8 mouse cellular contexts compared by ENCODE assay signal in genomic region chr2:30444450-30444849, GRCm38 (mm10). TPM values are rescaled to one million over a fixed set of nuclear protein-coding genes. Genes with fewer than 3 reads are reported as not detected.
DNase-seq lines count a peak whose midpoint lies in the region; ATAC-seq and TF ChIP-seq lines count a peak whose summit lies in the region.

No protein-coding gene starts in this region.

- no peak overlapping the region for H3K4me2 ChIP-seq in embryonic facial prominence, embryonic 12.5 days (replicated peaks)
- H3K4me2 ChIP-seq in liver, embryonic 15.5 days, result no peak overlapping the region

- intact Hi-C loops in heart, postnatal 36 days (cut with DNase I), result loop anchor here (5.0 kb wide), 1 partner anchor 268 kb away; no protein-coding TSS in a partner anchor

- H3K4me3 ChIP-seq in heart, embryonic 10.5 days, result 0 out of 2 replicates have a peak overlapping the region, but pooled peaks have one; percentile 3
- H3K4me3 ChIP-seq in layer of hippocampus, adult 2 months, result no peak overlapping the region
- H3K4me3 ChIP-seq in embryonic facial prominence, embryonic 12.5 days, result no peak overlapping the region
- H3K4me3 ChIP-seq in liver, embryonic 15.5 days (replicated peaks), result no peak overlapping the region

- no peaks in the 10 kb centered on the region for H3K27me3 ChIP-seq in heart, embryonic 10.5 days (ENCODE audit: insufficient read depth, poor library complexity, severe bottlenecking)
- H3K27me3 ChIP-seq in embryonic facial prominence, embryonic 12.5 days, result no peaks in the 10 kb centered on the region
- H3K27me3 ChIP-seq in liver, embryonic 15.5 days, result no peaks in the 10 kb centered on the region

- no peak for TF ChIP-seq CTCF in layer of hippocampus, adult 2 months (conservative IDR thresholded peaks at IDR 0.05)

- H3K9ac ChIP-seq in embryonic facial prominence, embryonic 12.5 days, result no peak overlapping the region
- H3K9ac ChIP-seq in liver, embryonic 15.5 days, result no peak overlapping the region

- H3K4me1 ChIP-seq in heart, embryonic 10.5 days, result peaks cover 81% of the 10 kb centered on the region
- peaks cover 65% of the 10 kb centered on the region for H3K4me1 ChIP-seq in embryonic facial prominence, embryonic 12.5 days
- peaks cover 53% of the 10 kb centered on the region for H3K4me1 ChIP-seq in liver, embryonic 15.5 days (replicated peaks)

- peaks cover 69% of the 10 kb centered on the region for H3K36me3 ChIP-seq in heart, embryonic 10.5 days
- peaks cover 64% of the 10 kb centered on the region for H3K36me3 ChIP-seq in embryonic facial prominence, embryonic 12.5 days
- H3K36me3 ChIP-seq in liver, embryonic 15.5 days (replicated peaks), result peaks cover 99% of the 10 kb centered on the region

- H3K27ac ChIP-seq in heart, embryonic 10.5 days, result peak overlapping the region; percentile 93
- peak overlapping the region; percentile 98; the same call in 1 of the 2 replicates for H3K27ac ChIP-seq in layer of hippocampus, adult 2 months
- peak overlapping the region; percentile 100 for H3K27ac ChIP-seq in embryonic facial prominence, embryonic 12.5 days
- 0 out of 2 replicates have a peak overlapping the region, but pooled peaks have one; percentile 33 for H3K27ac ChIP-seq in liver, embryonic 15.5 days (replicated peaks)

- no peak for DNase-seq in heart, embryonic 10.5 days (ENCODE audit: low spot score)
- DNase-seq in heart, postnatal 36 days, result no peak
- no peak for DNase-seq in layer of hippocampus, adult 2 months (ENCODE audit: low spot score in 2 of 2)
- no peak for DNase-seq in layer of hippocampus, adult 9-11 months
- DNase-seq in layer of hippocampus, postnatal 10 days (ENCODE audit: low spot score in 2 of 2), result no peak
- DNase-seq in urinary bladder, postnatal 25 days (ENCODE audit: low spot score), result no peak

- peaks cover 2% of the 10 kb centered on the region; the same call in 1 of the 2 replicates for H3K9me3 ChIP-seq in heart, embryonic 10.5 days
- H3K9me3 ChIP-seq in embryonic facial prominence, embryonic 12.5 days, result no peaks in the 10 kb centered on the region
- 0 out of 2 replicates have a peak, but pooled peaks cover 2% of the 10 kb centered on the region for H3K9me3 ChIP-seq in liver, embryonic 15.5 days (replicated peaks)

- ATAC-seq in embryonic facial prominence, embryonic 12.5 days (ENCODE audit: insufficient number of reproducible peaks, insufficient read depth, low FRiP score, low TSS enrichment), result no peak
- ATAC-seq in liver, embryonic 15.5 days (ENCODE audit: insufficient read depth), result no peak

RNA-seq across cellular contexts. Expression of gene Ptpa, which starts 28.6 kb away (rescaled TPM):
- polyA plus RNA-seq in heart, embryonic 10.5 days (2016; fragmentation: Nextera tagmentation; extraction: Ambion mirVana), result 129 and 140 TPM in 2 replicates
- total RNA-seq in heart, postnatal 36 days (2021), result 10 to 100 TPM; 82.9 to 85.1 TPM
- 100 to 1,000 TPM; 152 to 168 TPM for total RNA-seq in layer of hippocampus, adult 2 months (2021)
- polyA plus RNA-seq in embryonic facial prominence, embryonic 12.5 days (2016; fragmentation: Nextera tagmentation; extraction: Ambion mirVana), result 140 and 145 TPM in 2 replicates
- 129 and 141 TPM in 2 replicates for polyA plus RNA-seq in liver, embryonic 15.5 days (2015; fragmentation: Nextera tagmentation; extraction: Ambion mirVana)
- total RNA-seq in layer of hippocampus, postnatal 10 days (2021), result 100 to 1,000 TPM; 144 to 159 TPM

RNA-seq across cellular contexts. Expression of gene Crat, which starts 28.8 kb away (rescaled TPM):
- polyA plus RNA-seq in heart, embryonic 10.5 days (2016; fragmentation: Nextera tagmentation; extraction: Ambion mirVana), result 36.1 and 55.2 TPM in 2 replicates
- 100 to 1,000 TPM; 496 to 534 TPM for total RNA-seq in heart, postnatal 36 days (2021)
- 10 to 100 TPM; 50.9 to 51.6 TPM for total RNA-seq in layer of hippocampus, adult 2 months (2021)
- polyA plus RNA-seq in embryonic facial prominence, embryonic 12.5 days (2016; fragmentation: Nextera tagmentation; extraction: Ambion mirVana), result 23.8 and 26.9 TPM in 2 replicates
- polyA plus RNA-seq in liver, embryonic 15.5 days (2015; fragmentation: Nextera tagmentation; extraction: Ambion mirVana), result 24.3 and 29.0 TPM in 2 replicates
- 10 to 100 TPM; 39.0 to 41.9 TPM for total RNA-seq in layer of hippocampus, postnatal 10 days (2021)

RNA-seq across cellular contexts. Expression of gene Ier5l, which starts 29.6 kb away (rescaled TPM):
- 1.00 and 2.2 TPM in 2 replicates for polyA plus RNA-seq in heart, embryonic 10.5 days (2016; fragmentation: Nextera tagmentation; extraction: Ambion mirVana)
- 1 to 10 TPM; 4.6 to 5.6 TPM for total RNA-seq in heart, postnatal 36 days (2021)
- total RNA-seq in layer of hippocampus, adult 2 months (2021), result 10 to 100 TPM; 12.2 to 13.1 TPM
- polyA plus RNA-seq in embryonic facial prominence, embryonic 12.5 days (2016; fragmentation: Nextera tagmentation; extraction: Ambion mirVana), result 4.2 and 4.5 TPM in 2 replicates
- polyA plus RNA-seq in liver, embryonic 15.5 days (2015; fragmentation: Nextera tagmentation; extraction: Ambion mirVana), result 0.06 and 0.16 TPM in 2 replicates
- 1 to 10 TPM; 8.0 to 9.6 TPM for total RNA-seq in layer of hippocampus, postnatal 10 days (2021)

RNA-seq across cellular contexts. Expression of gene Dolpp1, which starts 52.4 kb away (rescaled TPM):
- polyA plus RNA-seq in heart, embryonic 10.5 days (2016; fragmentation: Nextera tagmentation; extraction: Ambion mirVana), result 29.9 and 36.1 TPM in 2 replicates
- total RNA-seq in heart, postnatal 36 days (2021), result 1 to 10 TPM; 7.6 to 8.8 TPM
- total RNA-seq in layer of hippocampus, adult 2 months (2021), result 10 to 100 TPM; 22.8 to 24.0 TPM
- 34.8 and 38.1 TPM in 2 replicates for polyA plus RNA-seq in embryonic facial prominence, embryonic 12.5 days (2016; fragmentation: Nextera tagmentation; extraction: Ambion mirVana)
- 16.6 and 19.1 TPM in 2 replicates for polyA plus RNA-seq in liver, embryonic 15.5 days (2015; fragmentation: Nextera tagmentation; extraction: Ambion mirVana)
- 10 to 100 TPM; 31.7 to 37.4 TPM for total RNA-seq in layer of hippocampus, postnatal 10 days (2021)

Comparison
In these comparisons a context has a peak if more than half of its experiments do, and no peak if none do; other contexts are left out.
1. H3K27ac ChIP-seq: peak in every context shown above with its lines; median percentile 100 in embryonic facial prominence, embryonic 12.5 days; 98 in layer of hippocampus, adult 2 months; 93 in heart, embryonic 10.5 days; 33 in liver, embryonic 15.5 days.
2. RNA of gene Crat, which starts 28.8 kb away (total RNA-seq): 496 to 534 TPM in heart, postnatal 36 days; 50.9 to 51.6 TPM in layer of hippocampus, adult 2 months and 39.0 to 41.9 TPM in layer of hippocampus, postnatal 10 days; every median in the first group is over 4 times any median in the second.